Mouse (Mus musculus) hindbrain, embryonic 15.5 days (tissue): ENCODE results near the gene Proser1. TPM values are rescaled to one million over a fixed set of nuclear protein-coding genes. Genes with fewer than 3 reads are reported as not detected.

Source experiments
- ATAC-seq: fragments of 200-750 bp; cut with Nextera tagmentation; 2 replicates; pipeline ENCODE4 v1.8.0; 2017; ENCODE audit warnings: low read depth, moderate number of reproducible peaks, moderate TSS enrichment; ENCODE audit not compliant: low FRiP score
- H3K27ac ChIP-seq: fragments of 300-500 bp; sonication (generic); replicated peaks from 2 replicates; pipeline ENCODE4 v1.5.1; 2015; ENCODE audit warnings: mild to moderate bottlenecking, inconsistent platforms
- H3K27me3 ChIP-seq: fragments of 300-500 bp; sonication (generic); 2 replicates; pipeline ENCODE4 v1.6.1; 2015; ENCODE audit warnings: control low read depth, inconsistent platforms
- H3K36me3 ChIP-seq: fragments of 300-500 bp; sonication (generic); 2 replicates; pipeline ENCODE4 v1.6.1; 2015; ENCODE audit warnings: control low read depth, inconsistent platforms
- H3K4me1 ChIP-seq: fragments of 300-500 bp; sonication (generic); replicated peaks from 2 replicates; pipeline ENCODE4 v1.6.1; 2015; ENCODE audit warnings: control low read depth, inconsistent platforms
- H3K4me2 ChIP-seq: fragments of 300-500 bp; sonication (generic); 2 replicates; pipeline ENCODE4 v1.6.1; 2015; ENCODE audit warnings: moderate library complexity, mild to moderate bottlenecking, inconsistent platforms
- H3K4me3 ChIP-seq: fragments of 300-500 bp; sonication (generic); 2 replicates; pipeline ENCODE4 v1.5.1; 2015; ENCODE audit warnings: mild to moderate bottlenecking, inconsistent platforms
- H3K9ac ChIP-seq: fragments of 300-500 bp; sonication (generic); 2 replicates; pipeline ENCODE4 v1.6.1; 2015; ENCODE audit warnings: inconsistent platforms
- H3K9me3 ChIP-seq: fragments of 300-500 bp; sonication (generic); 2 replicates; pipeline ENCODE4 v1.6.1; 2016; ENCODE audit warnings: control low read depth, inconsistent platforms
- WGBS: fragments of 180-500 bp; shearing (Covaris S2); methylation state at CpG from one replicate; pipeline ENCODE4 v1.1.7; 2015; 5-methylcytosine and 5-hydroxymethylcytosine counted together
- polyA plus RNA-seq: library from polyadenylated mRNA; unstranded; fragments of >200 nt; fragmentation: Nextera tagmentation; extraction: Ambion mirVana; gene quantifications from 2 replicates; pipeline ENCODE4 v1.2.1, GENCODE M21; 2015

Proser1 gene
- polyA plus RNA-seq, 1 experiment from 2014 or later = 19.8 TPM

GRCm38 (mm10) chr3:53450666-53451065 lies 12.8 kb upstream of the Proser1 start:
- Histone ChIP-seq H3K4me2 (no peak overlapping the region), H3K36me3 (peaks cover 39% of the 10 kb centered on the region), H3K27me3 (no peaks in the 10 kb centered on the region), H3K4me3 (no peak overlapping the region), H3K9ac (no peak overlapping the region), H3K27ac (no peak overlapping the region), H3K9me3 (no peaks in the 10 kb centered on the region), H3K4me1 (no peaks in the 10 kb centered on the region; the same call in 1 of the 2 replicates)
- WGBS = 89% methylated on average over 11 of the region's 11 CpGs
- ATAC-seq = no peak

GRCm38 (mm10) chr3:53452351-53452750 lies 11.1 kb upstream of the Proser1 start:
- WGBS = 94% methylated on average over 10 of the region's 10 CpGs
- Histone ChIP-seq H3K36me3 (peaks cover 54% of the 10 kb centered on the region), H3K27me3 (no peaks in the 10 kb centered on the region)

GRCm38 (mm10) chr3:53453346-53453745 lies 10.1 kb upstream of the Proser1 start:
- no peak overlapping the region for H3K4me3 ChIP-seq
- H3K9ac ChIP-seq = no peak overlapping the region
- H3K27me3 ChIP-seq = no peaks in the 10 kb centered on the region
- H3K4me1 ChIP-seq = no peaks in the 10 kb centered on the region
- peaks cover 60% of the 10 kb centered on the region for H3K36me3 ChIP-seq
- WGBS = 94% methylated on average over 7 of the region's 7 CpGs
- H3K27ac ChIP-seq = no peak overlapping the region
- H3K9me3 ChIP-seq = no peaks in the 10 kb centered on the region
- no peak for ATAC-seq
- no peak overlapping the region for H3K4me2 ChIP-seq

More at GRCm38 (mm10) chr3:53452351-53452750, 11.1 kb upstream of the Proser1 start:
- no peaks in the 10 kb centered on the region for H3K9me3 ChIP-seq
- H3K9ac ChIP-seq = no peak overlapping the region
- H3K4me1 ChIP-seq = no peaks in the 10 kb centered on the region; the same call in 1 of the 2 replicates
- no peak overlapping the region for H3K4me2 ChIP-seq
- no peak overlapping the region for H3K4me3 ChIP-seq
- no peak for ATAC-seq
- H3K27ac ChIP-seq = no peak overlapping the region

- 96% methylated on average over 6 of the region's 6 CpGs for WGBS
- no peak for ATAC-seq
- peaks cover 65% of the 10 kb centered on the region for H3K36me3 ChIP-seq
Measured at GRCm38 (mm10) chr3:53454005-53454404, 9.5 kb upstream of the Proser1 start.

GRCm38 (mm10) chr3:53454561-53454960 lies 8.9 kb upstream of the Proser1 start:
- no peak for ATAC-seq
- H3K27ac ChIP-seq = no peak overlapping the region
- H3K9me3 ChIP-seq = no peaks in the 10 kb centered on the region
- H3K9ac ChIP-seq = no peak overlapping the region
- no peak overlapping the region for H3K4me3 ChIP-seq
- peaks cover 68% of the 10 kb centered on the region for H3K36me3 ChIP-seq
- H3K27me3 ChIP-seq = no peaks in the 10 kb centered on the region
- no peaks in the 10 kb centered on the region for H3K4me1 ChIP-seq
- 94% methylated on average over 6 of the region's 6 CpGs for WGBS
- no peak overlapping the region for H3K4me2 ChIP-seq

More at GRCm38 (mm10) chr3:53454005-53454404, 9.5 kb upstream of the Proser1 start:
- Histone ChIP-seq H3K4me2 (no peak overlapping the region), H3K4me1 (no peaks in the 10 kb centered on the region), H3K9ac (no peak overlapping the region), H3K4me3 (no peak overlapping the region), H3K9me3 (no peaks in the 10 kb centered on the region), H3K27ac (no peak overlapping the region), H3K27me3 (no peaks in the 10 kb centered on the region)

GRCm38 (mm10) chr3:53454984-53455383 lies 8.5 kb upstream of the Proser1 start:
- H3K4me3 ChIP-seq = no peak overlapping the region
- peaks cover 69% of the 10 kb centered on the region for H3K36me3 ChIP-seq
- no peak overlapping the region for H3K27ac ChIP-seq
- WGBS = 84% methylated on average over 7 of the region's 7 CpGs
- no peak overlapping the region for H3K9ac ChIP-seq
- H3K4me2 ChIP-seq = no peak overlapping the region
- ATAC-seq = no peak
- no peaks in the 10 kb centered on the region for H3K9me3 ChIP-seq
- no peaks in the 10 kb centered on the region for H3K4me1 ChIP-seq
- no peaks in the 10 kb centered on the region for H3K27me3 ChIP-seq

GRCm38 (mm10) chr3:53457750-53458149 lies 5.7 kb upstream of the Proser1 start:
- WGBS = 82% methylated on average over 5 of the region's 5 CpGs

GRCm38 (mm10) chr3:53460106-53460505 lies 3.4 kb upstream of the Proser1 start:
- Histone ChIP-seq H3K4me3 (no peak overlapping the region), H3K27ac (no peak overlapping the region), H3K9ac (no peak overlapping the region), H3K36me3 (peaks cover 40% of the 10 kb centered on the region), H3K4me1 (peaks cover 17% of the 10 kb centered on the region), H3K4me2 (no peak overlapping the region), H3K27me3 (no peaks in the 10 kb centered on the region), H3K9me3 (no peaks in the 10 kb centered on the region)
- 89% methylated on average over 9 of the region's 9 CpGs for WGBS
- no peak for ATAC-seq

More at GRCm38 (mm10) chr3:53457750-53458149, 5.7 kb upstream of the Proser1 start:
- Histone ChIP-seq H3K9me3 (no peaks in the 10 kb centered on the region), H3K27me3 (no peaks in the 10 kb centered on the region), H3K36me3 (peaks cover 49% of the 10 kb centered on the region), H3K4me1 (peaks cover 7% of the 10 kb centered on the region), H3K9ac (no peak overlapping the region), H3K4me3 (no peak overlapping the region), H3K4me2 (no peak overlapping the region), H3K27ac (no peak overlapping the region)
- ATAC-seq = no peak

- ATAC-seq = no peak
- peaks cover 40% of the 10 kb centered on the region for H3K4me1 ChIP-seq
- no peaks in the 10 kb centered on the region for H3K9me3 ChIP-seq
- peak overlapping the region; percentile 72 for H3K9ac ChIP-seq
- H3K27me3 ChIP-seq = no peaks in the 10 kb centered on the region
- H3K36me3 ChIP-seq = peaks cover 19% of the 10 kb centered on the region
- peak overlapping the region; percentile 91 for H3K4me2 ChIP-seq
- WGBS = 5% methylated on average over 9 of the region's 9 CpGs
- peak overlapping the region; percentile 91 for H3K4me3 ChIP-seq
- peak overlapping the region; percentile 89 for H3K27ac ChIP-seq
Measured at GRCm38 (mm10) chr3:53462701-53463045, 793 bp upstream of the Proser1 start.

- Histone ChIP-seq H3K9ac (peak overlapping the region; percentile 80), H3K9me3 (no peaks in the 10 kb centered on the region), H3K36me3 (peaks cover 9% of the 10 kb centered on the region; the same call in 1 of the 2 replicates), H3K4me3 (peak overlapping the region; percentile 91), H3K27me3 (no peaks in the 10 kb centered on the region), H3K27ac (peak overlapping the region; percentile 89), H3K4me1 (peaks cover 40% of the 10 kb centered on the region), H3K4me2 (peak overlapping the region; percentile 91)
- ATAC-seq = peak; percentile 73
- WGBS = under 1% methylated on average over 35 of the region's 35 CpGs
Measured at GRCm38 (mm10) chr3:53463765-53464114, 274 bp downstream of the Proser1 start.

- Histone ChIP-seq H3K27ac (0 out of 2 replicates have a peak overlapping the region, but pooled peaks have one; percentile 89), H3K9ac (peak overlapping the region; percentile 80), H3K36me3 (peaks cover 8% of the 10 kb centered on the region; the same call in 1 of the 2 replicates), H3K4me1 (peaks cover 40% of the 10 kb centered on the region), H3K9me3 (no peaks in the 10 kb centered on the region), H3K27me3 (no peaks in the 10 kb centered on the region), H3K4me3 (peak overlapping the region; percentile 91), H3K4me2 (peak overlapping the region; percentile 91)
- no peak for ATAC-seq
- under 1% methylated on average over 20 of the region's 20 CpGs for WGBS
Measured at GRCm38 (mm10) chr3:53464146-53464698, 756 bp downstream of the Proser1 start.

GRCm38 (mm10) chr3:53465330-53465729 lies 1.9 kb downstream of the Proser1 start:
- Histone ChIP-seq H3K9me3 (no peaks in the 10 kb centered on the region), H3K36me3 (no peaks in the 10 kb centered on the region), H3K27ac (no peak overlapping the region), H3K4me3 (peak overlapping the region; percentile 91), H3K4me2 (peak overlapping the region; percentile 91), H3K4me1 (peaks cover 40% of the 10 kb centered on the region), H3K27me3 (no peaks in the 10 kb centered on the region), H3K9ac (no peak overlapping the region)
- WGBS = 59% methylated on average over 6 of the region's 6 CpGs
- ATAC-seq = no peak

GRCm38 (mm10) chr3:53466481-53466880 lies 3.0 kb downstream of the Proser1 start:
- Histone ChIP-seq H3K9ac (no peak overlapping the region), H3K4me1 (peaks cover 40% of the 10 kb centered on the region), H3K27me3 (no peaks in the 10 kb centered on the region), H3K36me3 (peaks cover 9% of the 10 kb centered on the region; the same call in 1 of the 2 replicates), H3K4me3 (no peak overlapping the region), H3K27ac (no peak overlapping the region), H3K9me3 (no peaks in the 10 kb centered on the region), H3K4me2 (peak overlapping the region; percentile 91)
- no peak for ATAC-seq
- WGBS = 51% methylated on average over 9 of the region's 9 CpGs
